Mouse (Mus musculus): Measurements from ENCODE around the gene Ikzf4. TPM values are rescaled to one million over a fixed set of nuclear protein-coding genes. Genes with fewer than 3 reads are reported as not detected.

The Ikzf4 gene
- 10 to 100 TPM; 16.2 to 16.8 TPM for total RNA-seq (2021)
- long read RNA-seq, experiment 1, full-length matches to known transcripts: 2 of 6 reads
- long read RNA-seq, experiment 1, partial matches to known transcripts: 0 of 6 reads
- long read RNA-seq, experiment 1, other reads (novel, unspliced or antisense): 4 of 6 reads
- long read RNA-seq, experiment 2, full-length matches to known transcripts: 1 of 5 reads
- long read RNA-seq, experiment 2, partial matches to known transcripts: 0 of 5 reads
- long read RNA-seq, experiment 2, other reads (novel, unspliced or antisense): 4 of 5 reads

GRCm38 (mm10) chr10:128645111-128646011 is at the start of gene Ikzf4:
TSS of gene Ikzf4 (minus strand) at chr10:128645991.
- DNase-seq (ENCODE audit: extremely low spot score in 1 of 2, low spot score in 2 of 2): peak; percentile 50
- no peak; the same call in 1 of the 2 replicates for TF ChIP-seq CTCF (IDR thresholded peaks at IDR 0.05)
- Histone ChIP-seq H3K27ac (peak within 1 kb of the TSS; percentile 84), H3K4me3 (peak within 1 kb of the TSS; percentile 62)
- intact Hi-C loops (cut with DNase I): loop anchor here (2.0 kb wide), 1 partner anchor 23 kb away; no protein-coding TSS in a partner anchor

GRCm38 (mm10) chr10:128695411-128695991 is 49.7 kb upstream of the Ikzf4 start:
- DNase-seq (ENCODE audit: extremely low spot score in 1 of 2, low spot score in 2 of 2): no peak
- H3K4me3 ChIP-seq: peak overlapping the region; percentile 97
- TF ChIP-seq CTCF (IDR thresholded peaks at IDR 0.05): no peak
- peak overlapping the region; percentile 98 for H3K27ac ChIP-seq
- intact Hi-C loops (cut with DNase I): no loop called here

- Histone ChIP-seq H3K27ac (peak overlapping the region; percentile 85), H3K4me3 (peak overlapping the region; percentile 77)
- DNase-seq (ENCODE audit: extremely low spot score in 1 of 2, low spot score in 2 of 2): peak in 1 of 2 experiments; percentile 20
- intact Hi-C loops (cut with DNase I): loop anchor here (5.0 kb wide), 1 partner anchor 107 kb away; the partner anchor contains the start of gene Pa2g4
- TF ChIP-seq CTCF (IDR thresholded peaks at IDR 0.05): peak; percentile 82
These were observed 28.7 kb upstream of the Ikzf4 start for GRCm38 (mm10) chr10:128674469-128675008.

- intact Hi-C loops (cut with DNase I): loop anchor here (1.0 to 5.0 kb wide), 3 partner anchors 48 to 123 kb away; partner anchors contain the start of genes Pa2g4 and Rps26
- Histone ChIP-seq H3K4me3 (peak within 1 kb of the TSS; percentile 77), H3K27ac (peak within 1 kb of the TSS; percentile 85)
- TF ChIP-seq CTCF (IDR thresholded peaks at IDR 0.05): no peak
- DNase-seq (ENCODE audit: extremely low spot score in 1 of 2, low spot score in 2 of 2): peak; percentile 81 to 82
These were observed 28.1 kb upstream of the Ikzf4 start, which contains the start of gene Suox for GRCm38 (mm10) chr10:128673763-128674468. TSS of gene Suox (minus strand) at chr10:128674073.

- intact Hi-C loops (cut with DNase I): loop anchor here (5.0 kb wide), 1 partner anchor 104 kb away; the partner anchor contains the start of gene Pa2g4
- no peak for TF ChIP-seq CTCF (IDR thresholded peaks at IDR 0.05)
- DNase-seq (ENCODE audit: extremely low spot score in 1 of 2, low spot score in 2 of 2): no peak
- Histone ChIP-seq H3K27ac (no peak overlapping the region), H3K4me3 (no peak overlapping the region)
These were observed 25.4 kb upstream of the Ikzf4 start for GRCm38 (mm10) chr10:128671148-128671547.

- TF ChIP-seq CTCF (IDR thresholded peaks at IDR 0.05): no peak
- DNase-seq (ENCODE audit: extremely low spot score in 1 of 2, low spot score in 2 of 2): peak; percentile 69 to 80
- Histone ChIP-seq H3K27ac (peak overlapping the region; percentile 90), H3K4me3 (peak overlapping the region; percentile 80)
- intact Hi-C loops (cut with DNase I): loop anchor here (2.0 kb wide), 1 partner anchor 24 kb away; the partner anchor contains the start of gene Ikzf4
These were observed 23.2 kb upstream of the Ikzf4 start for GRCm38 (mm10) chr10:128668790-128669672.

GRCm38 (mm10) chr10:128665806-128666205 is 20.0 kb upstream of the Ikzf4 start:
- intact Hi-C loops (cut with DNase I): no loop called here
- Histone ChIP-seq H3K4me3 (no peak overlapping the region), H3K27ac (no peak overlapping the region)
- DNase-seq (ENCODE audit: extremely low spot score in 1 of 2, low spot score in 2 of 2): no peak
- TF ChIP-seq CTCF (IDR thresholded peaks at IDR 0.05): no peak

- Histone ChIP-seq H3K27ac (no peak overlapping the region), H3K4me3 (no peak overlapping the region)
- intact Hi-C loops (cut with DNase I): no loop called here
- DNase-seq (ENCODE audit: extremely low spot score in 1 of 2, low spot score in 2 of 2): no peak
- TF ChIP-seq CTCF (IDR thresholded peaks at IDR 0.05): no peak
These were observed 19.5 kb upstream of the Ikzf4 start for GRCm38 (mm10) chr10:128665307-128665706.

- H3K27ac ChIP-seq: no peak overlapping the region
- H3K4me3 ChIP-seq: no peak overlapping the region
- no peak for DNase-seq (ENCODE audit: extremely low spot score in 1 of 2, low spot score in 2 of 2)
- intact Hi-C loops (cut with DNase I): no loop called here
- no peak for TF ChIP-seq CTCF (IDR thresholded peaks at IDR 0.05)
These were observed 19.0 kb upstream of the Ikzf4 start for GRCm38 (mm10) chr10:128664808-128665207.
